Mouse (Mus musculus) stomach, postnatal 0 days (tissue): ENCODE data around the gene Pik3c2a. TPM values are rescaled to one million over a fixed set of nuclear protein-coding genes. Genes with fewer than 3 reads are reported as not detected.

Experiments
- ATAC-seq: fragments of 200-750 bp; cut with Nextera tagmentation; 2 replicates; pipeline ENCODE4 v1.8.0; 2017; ENCODE audit not compliant: low FRiP score, low TSS enrichment
- DNase-seq: peaks from one replicate; pipeline ENCODE4 v3.0.0-alpha.2; 2016; ENCODE audit warnings: low spot score
- H3K27ac ChIP-seq: fragments of 300-500 bp; sonication (generic); replicated peaks from 2 replicates; pipeline ENCODE4 v1.5.1; 2014; ENCODE audit warnings: mild to moderate bottlenecking, control low read depth
- H3K27me3 ChIP-seq: fragments of 300-500 bp; sonication (generic); 2 replicates; pipeline ENCODE4 v1.6.1; 2014; ENCODE audit warnings: low read length; ENCODE audit not compliant: control insufficient read depth, insufficient read depth
- H3K36me3 ChIP-seq: fragments of 300-500 bp; sonication (generic); 2 replicates; pipeline ENCODE4 v1.6.1; 2014; ENCODE audit warnings: low read length, mixed read lengths; ENCODE audit not compliant: control insufficient read depth, insufficient read depth
- H3K4me1 ChIP-seq: fragments of 300-500 bp; sonication (generic); replicated peaks from 2 replicates; pipeline ENCODE4 v1.6.1; 2014; ENCODE audit warnings: antibody characterized with exemption; ENCODE audit not compliant: control insufficient read depth, insufficient read depth
- H3K4me2 ChIP-seq: fragments of 300-500 bp; sonication (generic); replicated peaks from 2 replicates; pipeline ENCODE4 v1.6.1; 2014; ENCODE audit warnings: low read depth, mild to moderate bottlenecking, control low read depth, moderate library complexity
- H3K4me3 ChIP-seq: fragments of 300-500 bp; sonication (generic); 2 replicates; pipeline ENCODE4 v1.5.1; 2014; ENCODE audit warnings: low read depth, low read length, control low read depth
- H3K9ac ChIP-seq: fragments of 300-500 bp; sonication (generic); 2 replicates; pipeline ENCODE4 v1.6.1; 2014; ENCODE audit warnings: mild to moderate bottlenecking, low read length, control low read depth, mixed read lengths
- H3K9me3 ChIP-seq: fragments of 300-500 bp; sonication (generic); 2 replicates; pipeline ENCODE4 v1.6.1; 2016; ENCODE audit warnings: low read length; ENCODE audit not compliant: control insufficient read depth
- CTCF ChIP-seq: IDR thresholded peaks from 2 replicates; pipeline ENCODE4 v1.5.1; 2016; ENCODE audit warnings: antibody characterized with exemption, low read depth, mild to moderate bottlenecking, moderate library complexity
- EP300 ChIP-seq: optimal IDR thresholded peaks from 2 replicates; pipeline ENCODE3; 2016; ENCODE audit warnings: antibody characterized with exemption
- WGBS: fragments of 180-500 bp; shearing (Covaris S2); extraction: QIAGEN DNeasy Blood & Tissue Kit; methylation state at CpG from one replicate; pipeline ENCODE4 v1.1.7; 2014; 5-methylcytosine and 5-hydroxymethylcytosine counted together
- polyA plus RNA-seq: library from polyadenylated mRNA; unstranded; fragments of >200 nt; fragmentation: Nextera tagmentation; extraction: Ambion mirVana; gene quantifications from 2 replicates; pipeline ENCODE4 v1.2.1, GENCODE M21; 2015

The Pik3c2a gene
- polyA plus RNA-seq, 1 experiment from 2014 or later = 12.0 TPM

- H3K4me3 ChIP-seq = no peak overlapping the region
- H3K4me2 ChIP-seq = no peak overlapping the region
- no peaks in the 10 kb centered on the region for H3K27me3 ChIP-seq
- no peaks in the 10 kb centered on the region for H3K4me1 ChIP-seq
- no peak overlapping the region for H3K27ac ChIP-seq
- no peaks in the 10 kb centered on the region for H3K9me3 ChIP-seq
- peaks cover 2% of the 10 kb centered on the region for H3K36me3 ChIP-seq
- no peak overlapping the region for H3K9ac ChIP-seq
- peak; percentile 9 for DNase-seq
- 85% methylated on average over 2 of the region's 2 CpGs for WGBS
- ATAC-seq = no peak
- TF ChIP-seq EP300 (no peak), CTCF (no peak)
Measured at GRCm38 (mm10) chr7:116331246-116331645, 112.0 kb downstream of the Pik3c2a start.

- DNase-seq = peak; percentile 9
- no peak overlapping the region for H3K4me2 ChIP-seq
- no peaks in the 10 kb centered on the region for H3K27me3 ChIP-seq
Measured at GRCm38 (mm10) chr7:116329858-116330257, 113.4 kb downstream of the Pik3c2a start.

GRCm38 (mm10) chr7:116328777-116329176 is 114.5 kb downstream of the Pik3c2a start:
- Histone ChIP-seq H3K4me1 (no peaks in the 10 kb centered on the region), H3K27me3 (no peaks in the 10 kb centered on the region), H3K27ac (no peak overlapping the region), H3K9me3 (no peaks in the 10 kb centered on the region), H3K9ac (no peak overlapping the region), H3K4me2 (no peak overlapping the region), H3K4me3 (no peak overlapping the region), H3K36me3 (peaks cover 2% of the 10 kb centered on the region)
- TF ChIP-seq EP300 = no peak
- TF ChIP-seq CTCF = no peak
- 73% methylated on average over 7 of the region's 7 CpGs for WGBS
- ATAC-seq (no peak), DNase-seq (peak; percentile 12)

More at GRCm38 (mm10) chr7:116329858-116330257, 113.4 kb downstream of the Pik3c2a start:
- ATAC-seq = no peak
- no peaks in the 10 kb centered on the region for H3K4me1 ChIP-seq
- H3K27ac ChIP-seq = no peak overlapping the region
- WGBS = 84% methylated on average over 4 of the region's 4 CpGs
- no peak overlapping the region for H3K9ac ChIP-seq
- no peaks in the 10 kb centered on the region for H3K9me3 ChIP-seq
- peaks cover 2% of the 10 kb centered on the region for H3K36me3 ChIP-seq
- H3K4me3 ChIP-seq = no peak overlapping the region
- TF ChIP-seq CTCF (no peak), EP300 (no peak)

- H3K9ac ChIP-seq = no peak overlapping the region
- H3K27me3 ChIP-seq = no peaks in the 10 kb centered on the region
- ATAC-seq = no peak
- no peak overlapping the region for H3K4me3 ChIP-seq
- peaks cover 2% of the 10 kb centered on the region for H3K36me3 ChIP-seq
- no peak for TF ChIP-seq CTCF
- no peak for TF ChIP-seq EP300
- no peaks in the 10 kb centered on the region for H3K4me1 ChIP-seq
- 68% methylated on average over 5 of the region's 5 CpGs for WGBS
- peak; percentile 2 for DNase-seq
- no peak overlapping the region for H3K27ac ChIP-seq
- no peak overlapping the region for H3K4me2 ChIP-seq
- H3K9me3 ChIP-seq = no peaks in the 10 kb centered on the region
Measured at GRCm38 (mm10) chr7:116327901-116328300, 115.3 kb downstream of the Pik3c2a start.

GRCm38 (mm10) chr7:116323331-116323964 is 119.8 kb downstream of the Pik3c2a start:
- 0 out of 2 replicates have a peak overlapping the region, but pooled peaks have one; percentile 23 for H3K9ac ChIP-seq
- no peak overlapping the region for H3K4me2 ChIP-seq
- TF ChIP-seq CTCF (peak; percentile 97), EP300 (no peak)
- DNase-seq (peak; percentile 81), ATAC-seq (peak; percentile 61; the same call in 1 of the 2 replicates)
- H3K27ac ChIP-seq = no peak overlapping the region
- H3K4me3 ChIP-seq = no peak overlapping the region
- H3K27me3 ChIP-seq = no peaks in the 10 kb centered on the region
- WGBS = 25% methylated on average over 10 of the region's 10 CpGs
- no peaks in the 10 kb centered on the region for H3K9me3 ChIP-seq
- H3K4me1 ChIP-seq = no peaks in the 10 kb centered on the region
- H3K36me3 ChIP-seq = no peaks in the 10 kb centered on the region

- Histone ChIP-seq H3K36me3 (no peaks in the 10 kb centered on the region), H3K4me3 (no peak overlapping the region; the same call in 1 of the 2 replicates), H3K27me3 (no peaks in the 10 kb centered on the region), H3K27ac (peak overlapping the region; percentile 93), H3K4me1 (0 out of 2 replicates have a peak, but pooled peaks cover 4% of the 10 kb centered on the region), H3K9ac (no peak overlapping the region), H3K9me3 (no peaks in the 10 kb centered on the region), H3K4me2 (peak overlapping the region; percentile 99)
- DNase-seq = peak; percentile 71
- TF ChIP-seq CTCF (no peak), EP300 (no peak)
- ATAC-seq = no peak
- WGBS = 15% methylated on average over 9 of the region's 9 CpGs
Measured at GRCm38 (mm10) chr7:116309456-116309855, 133.8 kb downstream of the Pik3c2a start.
